Mouse (Mus musculus) midbrain, embryonic 16.5 days (tissue): Measurements from ENCODE around the gene AI987944. TPM values are rescaled to one million over a fixed set of nuclear protein-coding genes. Genes with fewer than 3 reads are reported as not detected.

Experiments
- ATAC-seq: fragments of 200-750 bp; cut with Nextera tagmentation; 2 replicates; pipeline ENCODE4 v1.8.0; 2017; ENCODE audit warnings: moderate TSS enrichment
- H3K27ac ChIP-seq: fragments of 300-500 bp; sonication (generic); 2 replicates; pipeline ENCODE4 v1.5.1; 2014; ENCODE audit warnings: mild to moderate bottlenecking, low read length, mixed read lengths
- H3K27me3 ChIP-seq: fragments of 300-500 bp; sonication (generic); 2 replicates; pipeline ENCODE4 v1.6.1; 2014; ENCODE audit warnings: low read depth, low read length, mixed read lengths; ENCODE audit not compliant: control insufficient read depth, insufficient read depth
- H3K36me3 ChIP-seq: fragments of 300-500 bp; sonication (generic); 2 replicates; pipeline ENCODE4 v1.6.1; 2014; ENCODE audit warnings: mild to moderate bottlenecking, low read length, moderate library complexity, mixed read lengths; ENCODE audit not compliant: control insufficient read depth, insufficient read depth
- H3K4me1 ChIP-seq: fragments of 300-500 bp; sonication (generic); 2 replicates; pipeline ENCODE4 v1.6.1; 2014; ENCODE audit warnings: mild to moderate bottlenecking, low read length, mixed read lengths; ENCODE audit not compliant: control insufficient read depth, insufficient read depth
- H3K4me2 ChIP-seq: fragments of 300-500 bp; sonication (generic); 2 replicates; pipeline ENCODE4 v1.6.1; 2014; ENCODE audit warnings: mild to moderate bottlenecking, low read length, mixed read lengths
- H3K4me3 ChIP-seq: fragments of 300-500 bp; sonication (generic); 2 replicates; pipeline ENCODE4 v1.5.1; 2014; ENCODE audit warnings: low read depth, mild to moderate bottlenecking, low read length, moderate library complexity, mixed read lengths
- H3K9ac ChIP-seq: fragments of 300-500 bp; sonication (generic); 2 replicates; pipeline ENCODE4 v1.6.1; 2014; ENCODE audit warnings: low read depth, low read length, mixed read lengths
- H3K9me3 ChIP-seq: fragments of 300-500 bp; sonication (generic); replicated peaks from 2 replicates; pipeline ENCODE4 v1.6.1; 2014; ENCODE audit warnings: mild to moderate bottlenecking, low read length, mixed read lengths; ENCODE audit not compliant: control insufficient read depth, poor library complexity, severe bottlenecking
- WGBS: fragments of 180-500 bp; shearing (Covaris S2); extraction: QIAGEN DNeasy Blood & Tissue Kit; methylation state at CpG from one replicate; pipeline ENCODE4 v1.1.7; 2014; 5-methylcytosine and 5-hydroxymethylcytosine counted together
- polyA plus RNA-seq: library from polyadenylated mRNA; unstranded; fragments of >200 nt; fragmentation: Nextera tagmentation; extraction: Ambion mirVana; gene quantifications from 2 replicates; pipeline ENCODE4 v1.2.1, GENCODE M21; 2015

The AI987944 gene
- polyA plus RNA-seq = 8.1 and 8.7 TPM in 2 replicates

DNA sequence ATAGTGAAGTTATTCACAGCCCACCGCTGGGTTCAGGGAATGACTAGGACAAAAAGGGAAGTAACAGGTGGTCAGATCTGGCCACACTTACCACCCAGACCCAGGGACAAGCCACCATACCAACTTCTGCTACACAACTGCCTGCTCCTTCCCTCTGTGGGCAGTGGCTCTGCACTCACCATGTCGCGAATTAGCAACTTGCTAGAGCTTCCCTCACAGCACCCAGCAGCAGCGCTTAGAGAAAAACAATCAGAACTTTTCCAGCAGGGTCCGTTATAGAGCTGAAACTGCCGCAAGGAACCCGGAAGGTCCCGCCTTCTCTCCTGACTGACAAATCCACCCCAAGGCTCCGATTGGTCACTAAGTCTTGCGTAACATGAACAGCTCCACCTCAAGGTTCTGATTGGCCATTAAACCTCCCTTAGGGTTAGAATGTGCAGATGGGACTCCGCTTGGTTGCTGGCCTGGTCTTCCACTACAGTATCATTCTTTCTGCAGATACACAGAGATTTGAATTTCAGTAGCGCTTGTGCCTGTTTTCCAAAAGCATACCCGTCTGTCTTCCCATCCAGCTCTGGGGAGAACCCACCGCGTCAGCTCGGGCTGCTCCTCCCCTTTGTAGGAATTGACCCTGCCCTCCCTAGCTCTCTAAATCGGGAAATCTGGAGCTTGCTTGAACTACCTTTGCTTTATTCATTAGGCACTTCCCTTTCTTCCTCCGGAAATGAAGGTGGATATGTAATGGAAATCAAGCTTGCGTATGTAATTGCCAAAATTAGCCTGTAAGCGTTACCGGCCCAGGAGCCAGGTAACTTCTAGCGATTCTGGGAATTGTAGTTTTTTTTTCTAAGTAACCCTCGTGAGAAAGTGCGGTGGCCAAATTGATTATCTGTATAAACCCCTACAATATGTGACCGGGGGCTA, at the start of gene AI987944:
AI987944 (minus strand) TSS at position 332 of the 924 bp plus-strand sequence.
- ATAC-seq = peak; percentile 99
- Histone ChIP-seq H3K27me3 (no peaks in the 10 kb centered on the region), H3K36me3 (no peaks in the 10 kb centered on the region), H3K9me3 (no peaks in the 10 kb centered on the region), H3K4me3 (peak within 1 kb of the TSS; percentile 62), H3K4me1 (no peaks in the 10 kb centered on the region), H3K4me2 (peak within 1 kb of the TSS; percentile 64), H3K9ac (peak within 1 kb of the TSS; percentile 62), H3K27ac (peak within 1 kb of the TSS; percentile 78)
- WGBS = under 1% methylated on average over 25 of the region's 25 CpGs

DNA sequence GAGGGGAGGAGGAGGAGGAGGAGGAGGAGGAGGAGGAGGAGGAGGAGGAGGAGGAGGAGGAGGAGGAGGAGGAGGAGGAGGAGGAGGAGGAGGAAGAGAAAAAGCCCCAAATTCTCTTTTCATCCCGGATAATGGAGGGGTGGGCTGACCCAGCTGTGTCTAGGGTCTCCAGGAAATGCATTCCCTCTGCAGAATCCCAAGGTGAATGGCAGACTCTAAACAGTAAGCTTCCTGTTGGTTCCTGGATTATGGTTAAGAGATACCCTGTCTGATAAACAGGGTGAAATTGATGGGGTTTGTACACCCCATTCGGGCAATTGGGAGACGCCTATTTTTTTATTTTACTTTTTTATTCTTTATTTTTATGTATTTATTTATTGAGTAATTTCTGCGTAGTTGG, 951 bp upstream of the AI987944 start:
- no peaks in the 10 kb centered on the region for H3K27me3 ChIP-seq
- no peak overlapping the region for H3K9ac ChIP-seq
- H3K4me1 ChIP-seq = no peaks in the 10 kb centered on the region
- ATAC-seq = 0 out of 2 replicates have a peak, but pooled peaks have one; percentile 32
- H3K4me3 ChIP-seq = peak overlapping the region; percentile 19; the same call in 1 of the 2 replicates
- 74% methylated on average over 4 of the region's 4 CpGs for WGBS
- no peaks in the 10 kb centered on the region for H3K36me3 ChIP-seq
- H3K27ac ChIP-seq = no peak overlapping the region
- H3K9me3 ChIP-seq = no peaks in the 10 kb centered on the region
- H3K4me2 ChIP-seq = peak overlapping the region; percentile 44

Other genes with a start within 250 kb of the AI987944 start
- gene Gm5592, start 239.5 kb downstream of the AI987944 start, polyA plus RNA-seq = not detected in 2 replicates
- 0.74 and 0.77 TPM in 2 replicates for gene Vmn2r57, start 55.3 kb upstream of the AI987944 start, polyA plus RNA-seq
- gene Gm20449, start 106.0 kb upstream of the AI987944 start, polyA plus RNA-seq = 0.19 and 0.24 TPM in 2 replicates
- gene AW146154, start 106.5 kb upstream of the AI987944 start, polyA plus RNA-seq = 4.4 and 5.3 TPM in 2 replicates
- not detected in 2 replicates for gene Gm6871, start 180.3 kb upstream of the AI987944 start, polyA plus RNA-seq
- 15.6 and 16.5 TPM in 2 replicates for gene 2610021A01Rik, start 205.9 kb upstream of the AI987944 start, polyA plus RNA-seq
- 25.0 and 25.5 TPM in 2 replicates for gene Zfp788, start 239.8 kb upstream of the AI987944 start, polyA plus RNA-seq